Mouse (Mus musculus) midbrain, embryonic 11.5 days (tissue): ENCODE measurements around the gene Il9. TPM values are rescaled to one million over a fixed set of nuclear protein-coding genes. Genes with fewer than 3 reads are reported as not detected.

Experiments
- ATAC-seq: fragments of 200-750 bp; cut with Nextera tagmentation; 2 replicates; pipeline ENCODE4 v1.8.0; 2017; ENCODE audit warnings: moderate TSS enrichment, moderate library complexity; ENCODE audit not compliant: low FRiP score
- DNase-seq: peaks from one replicate; pipeline ENCODE4 v3.0.0; 2015; ENCODE audit warnings: low spot score; ENCODE audit errors: missing footprints
- H3K27ac ChIP-seq: fragments of 300-500 bp; sonication (generic); 2 replicates; pipeline ENCODE4 v1.5.1; 2014; ENCODE audit warnings: low read depth, low read length
- H3K27me3 ChIP-seq: fragments of 300-500 bp; sonication (generic); 2 replicates; pipeline ENCODE4 v1.6.1; 2014; ENCODE audit warnings: mild to moderate bottlenecking, low read length, moderate library complexity, mixed read lengths; ENCODE audit not compliant: control insufficient read depth, insufficient read depth
- H3K36me3 ChIP-seq: fragments of 300-500 bp; sonication (generic); 2 replicates; pipeline ENCODE4 v1.6.1; 2014; ENCODE audit warnings: mild to moderate bottlenecking, low read length, moderate library complexity, mixed read lengths; ENCODE audit not compliant: control insufficient read depth, insufficient read depth
- H3K4me1 ChIP-seq: fragments of 300-500 bp; sonication (generic); 2 replicates; pipeline ENCODE4 v1.6.1; 2014; ENCODE audit warnings: low read length; ENCODE audit not compliant: control insufficient read depth, insufficient read depth
- H3K4me2 ChIP-seq: fragments of 300-500 bp; sonication (generic); 2 replicates; pipeline ENCODE4 v1.6.1; 2014; ENCODE audit warnings: mild to moderate bottlenecking, moderate library complexity
- H3K4me3 ChIP-seq: fragments of 300-500 bp; sonication (generic); 2 replicates; pipeline ENCODE4 v1.5.1; 2014; ENCODE audit warnings: low read depth, low read length
- H3K9ac ChIP-seq: fragments of 300-500 bp; sonication (generic); 2 replicates; pipeline ENCODE4 v1.6.1; 2014; ENCODE audit warnings: low read length
- H3K9me3 ChIP-seq: fragments of 300-500 bp; sonication (generic); 2 replicates; pipeline ENCODE4 v1.6.1; 2016; ENCODE audit warnings: low read length; ENCODE audit not compliant: control insufficient read depth
- WGBS: fragments of 180-500 bp; shearing (Covaris S2); extraction: QIAGEN DNeasy Blood & Tissue Kit; methylation state at CpG from one replicate; pipeline ENCODE4 v1.1.7; 2014; 5-methylcytosine and 5-hydroxymethylcytosine counted together
- polyA plus RNA-seq: library from polyadenylated mRNA; unstranded; fragments of >200 nt; fragmentation: Nextera tagmentation; extraction: Ambion mirVana; gene quantifications from 2 replicates; pipeline ENCODE4 v1.2.1, GENCODE M21; 2014

Gene Il9
- polyA plus RNA-seq, 1 experiment from 2014 or later, result not detected

- no peak overlapping the region for H3K9ac ChIP-seq
- DNase-seq, result peak; percentile 72
Measured at GRCm38 (mm10) chr13:56463261-56463660, 18.8 kb downstream of the Il9 start.

GRCm38 (mm10) chr13:56462791-56463190, 19.3 kb downstream of the Il9 start:
- no peak overlapping the region for H3K9ac ChIP-seq
- no peaks in the 10 kb centered on the region for H3K4me1 ChIP-seq
- no peak overlapping the region for H3K4me3 ChIP-seq
- no peak for ATAC-seq
- 96% methylated on average over 4 of the region's 4 CpGs for WGBS
- DNase-seq, result peak; percentile 53
- H3K36me3 ChIP-seq, result no peaks in the 10 kb centered on the region
- no peak overlapping the region for H3K27ac ChIP-seq
- H3K9me3 ChIP-seq, result no peaks in the 10 kb centered on the region
- H3K4me2 ChIP-seq, result no peak overlapping the region
- H3K27me3 ChIP-seq, result no peaks in the 10 kb centered on the region

More at GRCm38 (mm10) chr13:56463261-56463660, 18.8 kb downstream of the Il9 start:
- Histone ChIP-seq H3K4me2 (no peak overlapping the region), H3K27me3 (no peaks in the 10 kb centered on the region), H3K36me3 (no peaks in the 10 kb centered on the region), H3K4me1 (no peaks in the 10 kb centered on the region), H3K9me3 (no peaks in the 10 kb centered on the region), H3K27ac (no peak overlapping the region), H3K4me3 (no peak overlapping the region)
- WGBS, result 88% methylated on average over 7 of the region's 7 CpGs
- no peak for ATAC-seq

- WGBS, result 88% methylated on average over 4 of the region's 4 CpGs
- no peaks in the 10 kb centered on the region for H3K36me3 ChIP-seq
Measured at GRCm38 (mm10) chr13:56461460-56461859, 20.6 kb downstream of the Il9 start.

GRCm38 (mm10) chr13:56458001-56458400, 24.0 kb downstream of the Il9 start:
- ATAC-seq (no peak), DNase-seq (no peak)
- H3K27ac ChIP-seq, result no peak overlapping the region
- no peaks in the 10 kb centered on the region for H3K9me3 ChIP-seq
- no peak overlapping the region for H3K4me2 ChIP-seq
- H3K4me1 ChIP-seq, result no peaks in the 10 kb centered on the region
- H3K27me3 ChIP-seq, result no peaks in the 10 kb centered on the region
- WGBS, result 67% methylated on average over 9 of the region's 9 CpGs
- H3K9ac ChIP-seq, result no peak overlapping the region
- no peaks in the 10 kb centered on the region for H3K36me3 ChIP-seq
- H3K4me3 ChIP-seq, result no peak overlapping the region

More at GRCm38 (mm10) chr13:56461460-56461859, 20.6 kb downstream of the Il9 start:
- ATAC-seq (no peak), DNase-seq (peak; percentile 33)
- Histone ChIP-seq H3K27me3 (no peaks in the 10 kb centered on the region), H3K4me1 (no peaks in the 10 kb centered on the region), H3K9ac (no peak overlapping the region), H3K4me3 (no peak overlapping the region), H3K4me2 (no peak overlapping the region), H3K9me3 (no peaks in the 10 kb centered on the region), H3K27ac (no peak overlapping the region)

- DNase-seq, result no peak
- no peaks in the 10 kb centered on the region for H3K9me3 ChIP-seq
- H3K4me3 ChIP-seq, result no peak overlapping the region
- no peaks in the 10 kb centered on the region for H3K4me1 ChIP-seq
- no peaks in the 10 kb centered on the region for H3K36me3 ChIP-seq
- WGBS, result 88% methylated on average over 8 of the region's 8 CpGs
- H3K9ac ChIP-seq, result no peak overlapping the region
- ATAC-seq, result no peak
- no peak overlapping the region for H3K27ac ChIP-seq
- no peaks in the 10 kb centered on the region for H3K27me3 ChIP-seq
- H3K4me2 ChIP-seq, result no peak overlapping the region
Measured at GRCm38 (mm10) chr13:56450035-56450434, 32.0 kb downstream of the Il9 start.

GRCm38 (mm10) chr13:56449239-56450030, 32.6 kb downstream of the Il9 start:
- no peaks in the 10 kb centered on the region for H3K36me3 ChIP-seq
- WGBS, result 86% methylated on average over 10 of the region's 10 CpGs
- H3K4me2 ChIP-seq, result no peak overlapping the region
- ATAC-seq, result no peak
- H3K27ac ChIP-seq, result no peak overlapping the region
- H3K9me3 ChIP-seq, result no peaks in the 10 kb centered on the region
- no peak overlapping the region for H3K9ac ChIP-seq
- no peak overlapping the region for H3K4me3 ChIP-seq
- DNase-seq, result no peak
- H3K27me3 ChIP-seq, result no peaks in the 10 kb centered on the region
- H3K4me1 ChIP-seq, result no peaks in the 10 kb centered on the region

GRCm38 (mm10) chr13:56444996-56445395, 37.0 kb downstream of the Il9 start:
- Histone ChIP-seq H3K4me2 (no peak overlapping the region), H3K27ac (no peak overlapping the region), H3K9me3 (no peaks in the 10 kb centered on the region), H3K4me1 (no peaks in the 10 kb centered on the region), H3K9ac (no peak overlapping the region), H3K36me3 (no peaks in the 10 kb centered on the region), H3K27me3 (peaks cover 5% of the 10 kb centered on the region), H3K4me3 (no peak overlapping the region)
- no peak for DNase-seq
- ATAC-seq, result no peak
- WGBS, result 89% methylated on average over 6 of the region's 6 CpGs

GRCm38 (mm10) chr13:56444112-56444511, 37.9 kb downstream of the Il9 start:
- H3K9ac ChIP-seq, result no peak overlapping the region
- H3K27me3 ChIP-seq, result peaks cover 13% of the 10 kb centered on the region
- H3K4me2 ChIP-seq, result no peak overlapping the region
- WGBS, result 87% methylated on average over 3 of the region's 3 CpGs
- no peak for ATAC-seq
- no peaks in the 10 kb centered on the region for H3K9me3 ChIP-seq
- H3K4me3 ChIP-seq, result no peak overlapping the region
- H3K27ac ChIP-seq, result no peak overlapping the region
- DNase-seq, result no peak
- no peaks in the 10 kb centered on the region for H3K36me3 ChIP-seq
- no peaks in the 10 kb centered on the region for H3K4me1 ChIP-seq

- H3K4me3 ChIP-seq, result no peak overlapping the region
- no peak overlapping the region for H3K9ac ChIP-seq
- no peak overlapping the region for H3K27ac ChIP-seq
- H3K4me1 ChIP-seq, result no peaks in the 10 kb centered on the region
- H3K4me2 ChIP-seq, result no peak overlapping the region
- peaks cover 20% of the 10 kb centered on the region for H3K27me3 ChIP-seq
- no peaks in the 10 kb centered on the region for H3K9me3 ChIP-seq
- no peak for DNase-seq
- H3K36me3 ChIP-seq, result no peaks in the 10 kb centered on the region
- ATAC-seq, result no peak
- WGBS, result 88% methylated on average over 7 of the region's 7 CpGs
Measured at GRCm38 (mm10) chr13:56443411-56443810, 38.6 kb downstream of the Il9 start.
